Mouse (Mus musculus) sigmoid colon, adult 10 weeks (tissue): Measurements from ENCODE around the gene Gm20219. TPM values are rescaled to one million over a fixed set of nuclear protein-coding genes. Genes with fewer than 3 reads are reported as not detected.

Source experiments
- polyA plus RNA-seq: library from polyadenylated mRNA; stranded (reverse); fragments of 350-450 nt; fragmentation: Illumina TruSeq; extraction: RNeasy Lipid Tissue Mini Kit (QIAGEN cat#74804); gene quantifications from one replicate; pipeline ENCODE4 v1.2.3, GENCODE M21; 2014; ENCODE audit warnings: low read depth, low replicate concordance

Gene Gm20219
- 1.7 TPM for polyA plus RNA-seq

GRCm38 (mm10) chr17:56554122-56554551, at the start of gene Gm20219:
TSS of gene Gm20219 (minus strand) at chr17:56554387.

GRCm38 (mm10) chr17:56584257-56585130, 30.3 kb upstream of the Gm20219 start, which contains the start of the genes Safb2 and Safb:
TSS of gene Safb2 (minus strand) at chr17:56584585.
TSS of gene Safb (plus strand) at chr17:56584825.

GRCm38 (mm10) chr17:56512310-56512709, 41.9 kb downstream of the Gm20219 start, which contains the start of gene Znrf4:
TSS of gene Znrf4 (minus strand) at chr17:56512431.

Other genes starting within 250 kb of the Gm20219 start
- gene Kdm4b, start 228.3 kb downstream of the Gm20219 start, polyA plus RNA-seq, result 1.4 TPM
- 0.98 TPM for gene Ptprs, start 77.9 kb downstream of the Gm20219 start, polyA plus RNA-seq
- not detected for gene Znrf4, start 42.0 kb downstream of the Gm20219 start, polyA plus RNA-seq
- 63.3 TPM for gene Safb2, start 30.2 kb upstream of the Gm20219 start, polyA plus RNA-seq
- gene Safb, start 30.4 kb upstream of the Gm20219 start, polyA plus RNA-seq, result 19.0 TPM
- 9.6 TPM for gene 2410015M20Rik, start 55.4 kb upstream of the Gm20219 start, polyA plus RNA-seq
- not detected for gene Rpl36, start 59.0 kb upstream of the Gm20219 start, polyA plus RNA-seq
- gene Lonp1, start 72.5 kb upstream of the Gm20219 start, polyA plus RNA-seq, result 2.6 TPM
- gene Catsperd, start 73.8 kb upstream of the Gm20219 start, polyA plus RNA-seq, result 0.28 TPM
- 3.9 TPM for gene Ranbp3, start 118.9 kb upstream of the Gm20219 start, polyA plus RNA-seq
- gene Ndufa11, start 163.4 kb upstream of the Gm20219 start, polyA plus RNA-seq, result not detected
- 12.3 TPM for gene Vmac, start 163.6 kb upstream of the Gm20219 start, polyA plus RNA-seq
- not detected for gene Nrtn, start 203.1 kb upstream of the Gm20219 start, polyA plus RNA-seq
- 1.8 TPM for gene Dus3l, start 210.4 kb upstream of the Gm20219 start, polyA plus RNA-seq
- gene Prr22, start 215.9 kb upstream of the Gm20219 start, polyA plus RNA-seq, result not detected